Mouse (Mus musculus): ENCODE measurements at regions not wholly inside any gene's neighbourhood (a gene's known extent, or its start where the extent isn't known, plus 50 kb on each side); places are given as distances from the start of the nearest gene placed in this dataset.
A peak's percentile ranks its signal among the peaks of the same experiment; 100 is the strongest.

GRCm38 (mm10) chr14:25202312-25202711, 256.7 kb upstream of the Zmiz1 start:
- Histone ChIP-seq H3K4me3 (ENCODE audit: low read depth, low read length) (no peak overlapping the region), H3K36me3 (ENCODE audit: insufficient read depth, low read length) (no peaks in the 10 kb centered on the region), H3K27me3 (ENCODE audit: insufficient read depth, low read length) (no peaks in the 10 kb centered on the region; the same call in 1 of the 2 replicates), H3K4me2 (ENCODE audit: low read depth, low read length, poor library complexity, severe bottlenecking) (no peak overlapping the region), H3K9ac (replicated peaks; ENCODE audit: low read length, poor library complexity, severe bottlenecking) (no peak overlapping the region), H3K4me1 (ENCODE audit: insufficient read depth, low read length) (no peaks in the 10 kb centered on the region), H3K9me3 (ENCODE audit: low read length) (no peaks in the 10 kb centered on the region), H3K27ac (ENCODE audit: low read depth, low read length) (no peak overlapping the region)
- TF ChIP-seq CTCF (IDR thresholded peaks at IDR 0.05) = peak; percentile 24; the same call in 1 of the 2 replicates
- DNase-seq (ENCODE audit: low spot score) = no peak
- ATAC-seq (ENCODE audit: low FRiP score) = no peak
- 87% methylated on average over 2 of the region's 2 CpGs for WGBS

GRCm38 (mm10) chr14:25204091-25204490, 254.9 kb upstream of the Zmiz1 start:
- no peaks in the 10 kb centered on the region for H3K27me3 ChIP-seq (ENCODE audit: insufficient read depth, low read length)
- no peak for TF ChIP-seq CTCF (IDR thresholded peaks at IDR 0.05)
- no peak overlapping the region for H3K4me2 ChIP-seq (ENCODE audit: low read depth, low read length, poor library complexity, severe bottlenecking)
- DNase-seq (ENCODE audit: low spot score) (no peak), ATAC-seq (ENCODE audit: low FRiP score) (no peak)
- no peaks in the 10 kb centered on the region for H3K36me3 ChIP-seq (ENCODE audit: insufficient read depth, low read length)
- no peak overlapping the region for H3K9ac ChIP-seq (replicated peaks; ENCODE audit: low read length, poor library complexity, severe bottlenecking)
- 98% methylated on average over 5 of the region's 5 CpGs for WGBS
- no peak overlapping the region for H3K4me3 ChIP-seq (ENCODE audit: low read depth, low read length)
- no peaks in the 10 kb centered on the region for H3K9me3 ChIP-seq (ENCODE audit: low read length)
- no peaks in the 10 kb centered on the region for H3K4me1 ChIP-seq (ENCODE audit: insufficient read depth, low read length)
- no peak overlapping the region for H3K27ac ChIP-seq (ENCODE audit: low read depth, low read length)

- Histone ChIP-seq H3K9me3 (ENCODE audit: low read length) (no peaks in the 10 kb centered on the region), H3K27me3 (ENCODE audit: insufficient read depth, low read length) (no peaks in the 10 kb centered on the region), H3K4me2 (ENCODE audit: low read depth, low read length, poor library complexity, severe bottlenecking) (no peak overlapping the region), H3K4me1 (ENCODE audit: insufficient read depth, low read length) (no peaks in the 10 kb centered on the region), H3K27ac (ENCODE audit: low read depth, low read length) (no peak overlapping the region), H3K4me3 (ENCODE audit: low read depth, low read length) (no peak overlapping the region), H3K36me3 (ENCODE audit: insufficient read depth, low read length) (no peaks in the 10 kb centered on the region), H3K9ac (replicated peaks; ENCODE audit: low read length, poor library complexity, severe bottlenecking) (no peak overlapping the region)
- WGBS = 82% methylated on average over 4 of the region's 4 CpGs
- ATAC-seq (ENCODE audit: low FRiP score) (no peak), DNase-seq (ENCODE audit: low spot score) (no peak)
- no peak for TF ChIP-seq CTCF (IDR thresholded peaks at IDR 0.05)
Measured at GRCm38 (mm10) chr14:25206855-25207254, 252.1 kb upstream of the Zmiz1 start.

GRCm38 (mm10) chr14:25207422-25207821, 251.6 kb upstream of the Zmiz1 start:
- TF ChIP-seq CTCF (IDR thresholded peaks at IDR 0.05) = no peak
- WGBS = 73% methylated on average over 5 of the region's 5 CpGs

GRCm38 (mm10) chr14:25208221-25209056, 250.5 kb upstream of the Zmiz1 start:
- no peaks in the 10 kb centered on the region for H3K36me3 ChIP-seq (ENCODE audit: insufficient read depth, low read length)
- no peak overlapping the region for H3K27ac ChIP-seq (ENCODE audit: low read depth, low read length)
- no peak overlapping the region for H3K4me3 ChIP-seq (ENCODE audit: low read depth, low read length)
- H3K9ac ChIP-seq (replicated peaks; ENCODE audit: low read length, poor library complexity, severe bottlenecking) = no peak overlapping the region
- no peak for TF ChIP-seq CTCF (IDR thresholded peaks at IDR 0.05)
- ATAC-seq (ENCODE audit: low FRiP score) (no peak), DNase-seq (ENCODE audit: low spot score) (no peak)
- H3K9me3 ChIP-seq (ENCODE audit: low read length) = no peaks in the 10 kb centered on the region
- 70% methylated on average over 8 of the region's 9 CpGs for WGBS
- no peaks in the 10 kb centered on the region for H3K27me3 ChIP-seq (ENCODE audit: insufficient read depth, low read length)
- no peaks in the 10 kb centered on the region for H3K4me1 ChIP-seq (ENCODE audit: insufficient read depth, low read length)
- no peak overlapping the region for H3K4me2 ChIP-seq (ENCODE audit: low read depth, low read length, poor library complexity, severe bottlenecking)

More at GRCm38 (mm10) chr14:25207422-25207821, 251.6 kb upstream of the Zmiz1 start:
- Histone ChIP-seq H3K9ac (replicated peaks; ENCODE audit: low read length, poor library complexity, severe bottlenecking) (no peak overlapping the region), H3K36me3 (ENCODE audit: insufficient read depth, low read length) (no peaks in the 10 kb centered on the region), H3K4me1 (ENCODE audit: insufficient read depth, low read length) (no peaks in the 10 kb centered on the region), H3K4me2 (ENCODE audit: low read depth, low read length, poor library complexity, severe bottlenecking) (no peak overlapping the region), H3K27ac (ENCODE audit: low read depth, low read length) (no peak overlapping the region), H3K4me3 (ENCODE audit: low read depth, low read length) (no peak overlapping the region), H3K27me3 (ENCODE audit: insufficient read depth, low read length) (no peaks in the 10 kb centered on the region), H3K9me3 (ENCODE audit: low read length) (no peaks in the 10 kb centered on the region)
- ATAC-seq (ENCODE audit: low FRiP score) (no peak), DNase-seq (ENCODE audit: low spot score) (no peak)

- no peak overlapping the region for H3K4me2 ChIP-seq (ENCODE audit: low read depth, low read length, poor library complexity, severe bottlenecking)
- no peaks in the 10 kb centered on the region for H3K9me3 ChIP-seq (ENCODE audit: low read length)
- no peaks in the 10 kb centered on the region for H3K4me1 ChIP-seq (ENCODE audit: insufficient read depth, low read length)
- no peak for ATAC-seq (ENCODE audit: low FRiP score)
- TF ChIP-seq CTCF (IDR thresholded peaks at IDR 0.05) = no peak
- H3K36me3 ChIP-seq (ENCODE audit: insufficient read depth, low read length) = no peaks in the 10 kb centered on the region
- H3K27me3 ChIP-seq (ENCODE audit: insufficient read depth, low read length) = no peaks in the 10 kb centered on the region
- H3K4me3 ChIP-seq (ENCODE audit: low read depth, low read length) = no peak overlapping the region
- no peak overlapping the region for H3K27ac ChIP-seq (ENCODE audit: low read depth, low read length)
- peak; percentile 24 for DNase-seq (ENCODE audit: low spot score)
- 69% methylated on average over 6 of the region's 6 CpGs for WGBS
- no peak overlapping the region for H3K9ac ChIP-seq (replicated peaks; ENCODE audit: low read length, poor library complexity, severe bottlenecking)
Measured at GRCm38 (mm10) chr14:25213056-25213455, 245.9 kb upstream of the Zmiz1 start.

Data from midbrain, postnatal 0 days (tissue).